Mouse (Mus musculus): Measurements from ENCODE around the gene Lgals2. TPM values are rescaled to one million over a fixed set of nuclear protein-coding genes. Genes with fewer than 3 reads are reported as not detected.

Gene Lgals2
- total and polyA plus RNA-seq, 2 experiments from 2014 or later = not detected

DNA sequence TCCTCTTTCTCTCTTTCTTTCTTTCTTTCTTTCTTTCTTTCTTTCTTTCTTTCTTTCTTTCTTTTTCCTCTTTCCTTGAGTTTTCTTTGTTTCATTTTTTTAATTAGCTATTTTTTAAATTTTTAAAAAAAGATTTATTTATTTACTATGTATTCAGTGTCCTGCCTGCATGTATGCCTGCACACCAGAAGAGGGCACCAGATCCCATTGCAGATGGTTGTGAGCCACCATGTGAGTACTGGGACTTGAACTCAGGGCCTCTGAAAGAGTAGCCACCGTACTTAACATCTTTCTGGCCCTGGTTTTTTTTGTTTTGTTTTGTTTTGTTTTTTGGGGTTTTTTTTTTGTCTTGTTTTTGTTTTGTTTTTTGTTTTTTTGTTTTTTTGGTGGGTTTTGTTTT is 25.7 kb downstream of the Lgals2 start:
- Histone ChIP-seq H3K4me2 (ENCODE audit: low read depth, low read length, poor library complexity, severe bottlenecking) (no peak overlapping the region), H3K9ac (replicated peaks; ENCODE audit: low read length, poor library complexity, severe bottlenecking) (no peak overlapping the region), H3K36me3 (ENCODE audit: insufficient read depth, low read length) (no peaks in the 10 kb centered on the region), H3K4me3 (ENCODE audit: low read depth, low read length) (no peak overlapping the region), H3K9me3 (ENCODE audit: low read length) (no peaks in the 10 kb centered on the region), H3K27ac (ENCODE audit: low read depth, low read length) (no peak overlapping the region), H3K4me1 (ENCODE audit: insufficient read depth, low read length) (0 out of 2 replicates have a peak, but pooled peaks cover 6% of the 10 kb centered on the region), H3K27me3 (ENCODE audit: insufficient read depth, low read length) (peaks cover 3% of the 10 kb centered on the region; the same call in 1 of the 2 replicates)
- ATAC-seq (ENCODE audit: low FRiP score) (no peak), DNase-seq (ENCODE audit: low spot score) (no peak)
- TF ChIP-seq CTCF (IDR thresholded peaks at IDR 0.05) = peak; percentile 50
- WGBS = 94% methylated on average over 1 of the region's 1 CpGs

DNA sequence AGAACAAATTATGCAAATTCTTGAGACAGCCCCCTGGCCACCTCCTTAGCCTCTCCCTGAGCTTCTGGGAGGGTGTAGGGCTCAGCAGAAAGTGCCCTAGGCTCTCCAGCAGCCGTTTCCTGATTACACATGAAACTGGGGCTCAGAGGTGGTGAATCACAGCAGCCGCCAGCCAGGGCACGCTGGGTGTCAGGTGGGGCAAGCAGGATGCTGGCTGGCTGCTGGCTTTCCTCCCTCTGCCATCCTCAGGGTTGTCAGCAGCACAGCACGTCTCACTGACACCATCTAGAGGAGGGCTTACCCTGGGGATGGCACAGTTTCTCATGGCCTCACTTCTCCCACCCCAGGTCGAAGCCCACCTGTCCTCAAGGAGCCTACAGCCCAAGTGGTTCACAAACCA is 27.0 kb downstream of the Lgals2 start:
- no peak overlapping the region for H3K9ac ChIP-seq (replicated peaks; ENCODE audit: low read length, poor library complexity, severe bottlenecking)
- no peak overlapping the region for H3K27ac ChIP-seq (ENCODE audit: low read depth, low read length)
- WGBS = 16% methylated on average over 5 of the region's 5 CpGs

DNA sequence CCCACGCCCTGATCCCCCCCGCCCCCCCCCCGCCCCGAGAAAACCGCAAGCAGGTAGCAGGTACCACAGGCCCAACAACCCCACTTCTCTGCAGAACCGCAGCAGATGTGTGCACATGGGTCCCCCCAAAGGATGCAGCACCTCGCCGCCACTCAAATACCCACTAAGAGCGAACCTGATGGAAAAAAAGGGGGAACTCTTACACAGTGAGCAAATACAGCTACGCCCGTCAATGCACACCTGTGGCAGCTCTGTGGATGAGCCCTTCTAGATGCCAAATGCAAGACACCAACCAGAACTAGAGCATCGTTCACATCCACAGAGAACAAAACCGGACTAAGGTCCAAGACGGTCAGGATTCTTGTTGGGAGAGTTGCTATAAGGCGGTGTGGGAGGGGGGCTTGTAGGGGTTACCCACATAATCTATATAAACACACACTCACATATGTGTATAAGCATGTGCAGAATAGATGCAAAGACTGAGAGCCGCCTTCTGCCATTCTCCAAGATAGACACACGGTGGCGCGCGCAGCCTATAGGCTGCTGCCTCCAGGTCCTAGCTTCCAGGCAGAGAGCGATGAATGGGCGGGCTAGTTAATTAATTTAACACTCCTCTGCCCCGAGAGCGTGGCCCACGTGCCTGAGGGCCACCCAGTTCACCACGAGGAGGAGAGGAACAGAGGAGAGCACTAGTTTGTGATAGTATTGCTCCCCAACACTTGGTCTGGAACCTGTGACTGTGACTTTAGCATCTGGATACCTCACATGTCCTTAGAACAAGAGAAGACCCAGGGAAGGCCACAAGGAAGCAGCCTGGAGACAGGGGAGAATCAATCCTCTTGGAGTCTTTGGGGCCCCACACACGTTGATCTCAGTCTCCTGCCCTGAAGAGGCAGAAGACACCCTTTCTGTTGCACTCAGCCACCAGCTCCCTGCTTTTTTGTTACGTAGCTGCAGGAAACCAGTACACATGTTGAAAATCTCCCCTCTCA is 28.8 kb downstream of the Lgals2 start:
- ATAC-seq (ENCODE audit: low FRiP score) = no peak
- DNase-seq (ENCODE audit: low spot score) = peak; percentile 90
- H3K9me3 ChIP-seq (ENCODE audit: low read length) = no peaks in the 10 kb centered on the region
- TF ChIP-seq CTCF (IDR thresholded peaks at IDR 0.05) = peak; percentile 89
- H3K36me3 ChIP-seq (ENCODE audit: insufficient read depth, low read length) = no peaks in the 10 kb centered on the region
- H3K27ac ChIP-seq (ENCODE audit: low read depth, low read length) = no peak overlapping the region
- peaks cover 3% of the 10 kb centered on the region; the same call in 1 of the 2 replicates for H3K27me3 ChIP-seq (ENCODE audit: insufficient read depth, low read length)
- H3K4me1 ChIP-seq (ENCODE audit: insufficient read depth, low read length) = 0 out of 2 replicates have a peak, but pooled peaks cover 6% of the 10 kb centered on the region
- 0 out of 2 replicates have a peak overlapping the region, but pooled peaks have one; percentile 12 for H3K4me2 ChIP-seq (ENCODE audit: low read depth, low read length, poor library complexity, severe bottlenecking)
- WGBS = 21% methylated on average over 28 of the region's 28 CpGs
- no peak overlapping the region for H3K4me3 ChIP-seq (ENCODE audit: low read depth, low read length)
- H3K9ac ChIP-seq (replicated peaks; ENCODE audit: low read length, poor library complexity, severe bottlenecking) = no peak overlapping the region

More for the DNA sequence above, 27.0 kb downstream of the Lgals2 start:
- Histone ChIP-seq H3K36me3 (ENCODE audit: insufficient read depth, low read length) (no peaks in the 10 kb centered on the region), H3K27me3 (ENCODE audit: insufficient read depth, low read length) (peaks cover 3% of the 10 kb centered on the region; the same call in 1 of the 2 replicates), H3K4me3 (ENCODE audit: low read depth, low read length) (no peak overlapping the region), H3K4me1 (ENCODE audit: insufficient read depth, low read length) (0 out of 2 replicates have a peak, but pooled peaks cover 6% of the 10 kb centered on the region), H3K9me3 (ENCODE audit: low read length) (no peaks in the 10 kb centered on the region), H3K4me2 (ENCODE audit: low read depth, low read length, poor library complexity, severe bottlenecking) (no peak overlapping the region)
- no peak for DNase-seq (ENCODE audit: low spot score)
- no peak for ATAC-seq (ENCODE audit: low FRiP score)
- peak; percentile 31 for TF ChIP-seq CTCF (IDR thresholded peaks at IDR 0.05)

DNA sequence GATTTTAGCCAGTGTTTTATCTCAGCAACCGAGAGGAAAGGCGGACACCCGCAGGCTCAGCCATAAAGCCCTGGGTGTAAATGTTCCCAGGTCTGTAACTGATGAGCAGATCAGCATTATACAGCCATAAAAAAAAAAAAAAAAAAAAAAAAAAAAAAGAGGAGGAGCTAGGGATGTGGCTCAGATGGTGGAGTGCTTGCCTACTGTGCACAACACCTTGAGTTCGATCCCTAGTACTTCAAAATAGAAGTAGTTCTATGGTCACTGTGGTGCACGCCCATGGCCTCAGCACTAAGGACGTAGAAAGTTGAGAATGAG is 39.3 kb downstream of the Lgals2 start:
- Histone ChIP-seq H3K4me3 (ENCODE audit: low read depth, low read length) (no peak overlapping the region), H3K9me3 (ENCODE audit: low read length) (no peaks in the 10 kb centered on the region), H3K9ac (replicated peaks; ENCODE audit: low read length, poor library complexity, severe bottlenecking) (no peak overlapping the region), H3K27ac (ENCODE audit: low read depth, low read length) (no peak overlapping the region), H3K36me3 (ENCODE audit: insufficient read depth, low read length) (no peaks in the 10 kb centered on the region), H3K4me1 (ENCODE audit: insufficient read depth, low read length) (no peaks in the 10 kb centered on the region), H3K4me2 (ENCODE audit: low read depth, low read length, poor library complexity, severe bottlenecking) (no peak overlapping the region), H3K27me3 (ENCODE audit: insufficient read depth, low read length) (no peaks in the 10 kb centered on the region)
- TF ChIP-seq CTCF (IDR thresholded peaks at IDR 0.05) = no peak
- WGBS = 77% methylated on average over 6 of the region's 6 CpGs
- DNase-seq (ENCODE audit: low spot score) (no peak), ATAC-seq (ENCODE audit: low FRiP score) (no peak)

DNA sequence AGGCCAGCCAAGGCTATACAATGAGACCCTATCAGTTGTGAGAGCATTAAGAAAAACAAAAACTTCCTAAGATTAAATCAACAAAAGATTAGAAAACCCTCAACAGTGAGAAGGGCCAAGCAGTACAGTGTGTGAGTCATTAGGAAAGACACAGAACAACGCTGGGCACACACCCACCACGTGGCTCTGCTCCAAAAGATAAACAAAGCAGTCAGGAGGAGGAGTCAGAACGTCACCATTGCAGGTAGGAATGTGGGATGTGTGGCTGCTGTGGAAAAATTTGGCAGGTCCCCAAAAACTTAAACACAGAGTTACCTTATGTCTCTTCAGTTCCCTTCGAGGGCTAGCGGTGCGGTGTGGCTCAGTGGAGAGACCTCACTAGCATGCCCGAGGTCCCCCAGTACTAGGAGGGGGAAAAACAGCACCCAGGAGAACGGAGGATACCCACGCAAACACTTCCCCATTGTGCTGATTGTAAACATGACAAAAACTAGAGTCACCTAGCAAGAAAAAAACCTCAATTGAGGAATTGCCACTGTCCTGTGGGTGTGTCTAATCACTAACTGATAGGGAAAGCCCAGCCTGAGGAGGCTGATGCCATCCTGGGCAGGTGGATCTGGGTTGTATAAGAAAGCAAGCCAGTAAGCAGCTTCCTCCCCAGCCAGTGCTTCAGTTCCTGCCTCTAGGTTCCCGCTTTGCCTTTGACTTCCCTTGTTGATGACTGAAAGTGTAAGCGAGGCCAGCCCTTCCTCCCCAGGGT is 39.8 kb downstream of the Lgals2 start:
- ATAC-seq (ENCODE audit: low FRiP score) (no peak), DNase-seq (ENCODE audit: low spot score) (no peak)
- Histone ChIP-seq H3K27me3 (ENCODE audit: insufficient read depth, low read length) (no peaks in the 10 kb centered on the region), H3K4me1 (ENCODE audit: insufficient read depth, low read length) (no peaks in the 10 kb centered on the region), H3K9me3 (ENCODE audit: low read length) (no peaks in the 10 kb centered on the region), H3K4me3 (ENCODE audit: low read depth, low read length) (no peak overlapping the region), H3K4me2 (ENCODE audit: low read depth, low read length, poor library complexity, severe bottlenecking) (no peak overlapping the region), H3K27ac (ENCODE audit: low read depth, low read length) (no peak overlapping the region), H3K36me3 (ENCODE audit: insufficient read depth, low read length) (no peaks in the 10 kb centered on the region), H3K9ac (replicated peaks; ENCODE audit: low read length, poor library complexity, severe bottlenecking) (no peak overlapping the region)
- TF ChIP-seq CTCF (IDR thresholded peaks at IDR 0.05) = no peak
- WGBS = 68% methylated on average over 11 of the region's 11 CpGs

Measured in midbrain, postnatal 0 days (tissue).